Mouse (Mus musculus) kidney, adult 2 months (tissue): ENCODE data around the gene Mt1.

Experiments
- CTCF ChIP-seq: fragments of 200-500 bp; conservative IDR thresholded peaks from 2 replicates; pipeline ENCODE4 v1.5.1; 2011; ENCODE audit warnings: low read depth, mild to moderate bottlenecking, control low read depth, low read length, moderate library complexity, mixed read lengths; ENCODE audit not compliant: insufficient read depth, insufficient read length
- POLR2A ChIP-seq: fragments of 200-500 bp; IDR thresholded peaks from one replicate; pipeline ENCODE4 v1.6.1; 2011; ENCODE audit warnings: low read depth, low read length, control low read depth

GRCm38 (mm10) chr8:94167244-94167643 is 11.6 kb upstream of the Mt1 start:
- TF ChIP-seq POLR2A = no peak
- peak; percentile 96 for TF ChIP-seq CTCF
